In the genomic region with DNA sequence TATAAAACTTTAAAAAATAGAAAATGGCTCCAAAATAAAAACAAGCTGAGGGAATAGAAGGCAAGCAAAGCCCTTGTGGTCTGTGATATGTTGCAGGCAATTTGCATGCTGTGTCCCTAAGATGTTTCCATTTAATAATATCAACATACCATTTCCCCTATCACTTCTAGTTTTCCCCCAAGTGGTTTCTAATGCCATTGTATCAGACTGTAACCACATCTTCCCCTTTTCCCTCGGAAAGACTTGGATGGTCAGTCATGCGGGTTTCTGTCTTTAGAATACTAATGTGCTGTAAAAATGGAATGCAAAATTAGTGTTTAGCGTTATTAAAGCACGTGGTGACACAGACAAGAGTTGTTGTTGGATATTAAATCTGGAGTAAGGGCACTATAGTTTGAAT, we compare ENCODE assay signal across 24 mouse cellular contexts. TPM values are rescaled to one million over a fixed set of nuclear protein-coding genes. Genes with fewer than 3 reads are reported as not detected.
DNase-seq lines count a peak whose midpoint lies in the region; ATAC-seq lines count a peak whose summit lies in the region.
"Had no signal": no experiment of that assay in that cellular context is flagged by ENCODE, and none has a peak within 500 bp of the region (broad histone marks: within the 10 kb centered on the region; RNA-seq: fewer than 3 reads in every experiment).

No protein-coding gene starts in this region.

- peak; percentile 16 for DNase-seq in lung, postnatal 36 days
- DNase-seq in lung, postnatal 4 days = no peak
- peak; percentile 40 to 44 for DNase-seq in B cell, adult 2 months
- DNase-seq in cerebellum, adult 9-10 months = no peak
- no peak for DNase-seq in kidney, postnatal 25 days
- DNase-seq: adrenal gland, postnatal 14 days; cerebellum, adult 18-20 months; cerebellum, postnatal 14 days; gastrocnemius, postnatal 10 days; heart, postnatal 10 days; kidney, adult 2 months; liver, embryonic 13.5 days; lung, adult 18-20 months; lung, postnatal 10 days; right cerebral cortex, postnatal 4 days; thymus, adult 18-20 months; thymus, postnatal 25 days had no signal

- peak; percentile 94 for ATAC-seq in granulocyte monocyte progenitor cell, adult 5-6 weeks (replicated peaks; ENCODE audit: poor library complexity, severe bottlenecking)
- peak; percentile 58; the same call in 1 of the 2 replicates for ATAC-seq in neutrophil, adult 5-6 weeks (ENCODE audit: extremely low read depth, insufficient number of reproducible peaks, low FRiP score, poor library complexity, severe bottlenecking)
- no peak for ATAC-seq in cerebellum, adult (ENCODE audit: insufficient number of reproducible peaks, low FRiP score, low TSS enrichment)
- ATAC-seq: forebrain, embryonic 13.5 days; hindbrain, embryonic 16.5 days; intestine, embryonic 15.5 days; midbrain, embryonic 15.5 days had no signal

RNA-seq across cellular contexts. Expression of gene Bhlhe40, which starts 35.5 kb away (rescaled TPM):
- 1.7 and 2.1 TPM in 2 replicates for total RNA-seq in granulocyte monocyte progenitor cell, adult 5-6 weeks (2014; fragmentation: Nextera tagmentation)
- 3.5 and 5.9 TPM in 2 replicates for total RNA-seq in granulocyte monocyte progenitor cell, adult 5-6 weeks (2017)
- 13.4 and 14.2 TPM in 2 replicates for total RNA-seq in neutrophil, adult 5-6 weeks (2017)

Comparison
In these comparisons a context has a peak if more than half of its experiments do, and no peak if none do; other contexts are left out.
1. DNase-seq: peak in lung, postnatal 36 days (single experiment) and B cell, adult 2 months (2 of 2); none in lung, postnatal 4 days (0 of 2), cerebellum, adult 9-10 months (single experiment) and kidney, postnatal 25 days (0 of 2).